Mouse (Mus musculus) hindbrain, postnatal 0 days (tissue): ENCODE measurements at regions not wholly inside any gene's neighbourhood (a gene's known extent, or its start where the extent isn't known, plus 50 kb on each side); places are given as distances from the start of the nearest gene placed in this dataset.

ENCODE experiments used
- ATAC-seq: fragments of 200-750 bp; cut with Nextera tagmentation; 2 replicates; pipeline ENCODE4 v1.8.0; 2017; ENCODE audit warnings: mild to moderate bottlenecking, moderate TSS enrichment, moderate library complexity
- DNase-seq: peaks from one replicate; pipeline ENCODE4 v3.0.0-alpha.2; 2015; ENCODE audit warnings: low spot score
- H3K27ac ChIP-seq: fragments of 300-500 bp; sonication (generic); 2 replicates; pipeline ENCODE4 v1.5.1; 2014; ENCODE audit warnings: mild to moderate bottlenecking
- H3K27me3 ChIP-seq: fragments of 300-500 bp; sonication (generic); 2 replicates; pipeline ENCODE4 v1.6.1; 2014; ENCODE audit warnings: low read length, mixed read lengths; ENCODE audit not compliant: insufficient read depth
- H3K36me3 ChIP-seq: fragments of 300-500 bp; sonication (generic); 2 replicates; pipeline ENCODE4 v1.6.1; 2014; ENCODE audit warnings: low read length, mixed read lengths; ENCODE audit not compliant: insufficient read depth
- H3K4me1 ChIP-seq: fragments of 300-500 bp; sonication (generic); 2 replicates; pipeline ENCODE4 v1.6.1; 2014; ENCODE audit warnings: antibody characterized with exemption, low read length, mixed read lengths; ENCODE audit not compliant: insufficient read depth
- H3K4me2 ChIP-seq: fragments of 300-500 bp; sonication (generic); 2 replicates; pipeline ENCODE4 v1.6.1; 2014; ENCODE audit warnings: low read depth, mild to moderate bottlenecking, low read length, moderate library complexity, mixed read lengths
- H3K4me3 ChIP-seq: fragments of 300-500 bp; sonication (generic); 2 replicates; pipeline ENCODE4 v1.5.1; 2014; ENCODE audit warnings: low read length
- H3K9ac ChIP-seq: fragments of 300-500 bp; sonication (generic); replicated peaks from 2 replicates; pipeline ENCODE4 v1.6.1; 2014; ENCODE audit warnings: mild to moderate bottlenecking, low read length, moderate library complexity, mixed read lengths
- H3K9me3 ChIP-seq: fragments of 300-500 bp; sonication (generic); 2 replicates; pipeline ENCODE4 v1.6.1; 2016; ENCODE audit warnings: low read length, mixed read lengths
- CTCF ChIP-seq: IDR thresholded peaks from 2 replicates; pipeline ENCODE4 v1.5.1; 2016; ENCODE audit warnings: antibody characterized with exemption, control low read depth, low read depth
- WGBS: fragments of 180-500 bp; shearing (Covaris S2); extraction: QIAGEN DNeasy Blood & Tissue Kit; methylation state at CpG from one replicate; pipeline ENCODE4 v1.1.7; 2014; 5-methylcytosine and 5-hydroxymethylcytosine counted together

- no peaks in the 10 kb centered on the region for H3K36me3 ChIP-seq
- no peak for TF ChIP-seq CTCF
- no peaks in the 10 kb centered on the region for H3K4me1 ChIP-seq
- ATAC-seq: no peak
- WGBS: 90% methylated on average over 1 of the region's 1 CpGs
- H3K27me3 ChIP-seq: no peaks in the 10 kb centered on the region
- no peak overlapping the region for H3K9ac ChIP-seq
- no peak overlapping the region for H3K4me2 ChIP-seq
- no peak for DNase-seq
- no peak overlapping the region for H3K4me3 ChIP-seq
- no peak overlapping the region for H3K27ac ChIP-seq
- H3K9me3 ChIP-seq: no peaks in the 10 kb centered on the region
These were observed 70.7 kb upstream of the Arsj start for GRCm38 (mm10) chr3:126292830-126293229.

GRCm38 (mm10) chr3:126293645-126294044 lies 69.8 kb upstream of the Arsj start:
- 93% methylated on average over 4 of the region's 4 CpGs for whole genome bisulfite sequencing
- no peak for DNase-seq
- no peak for TF ChIP-seq CTCF

GRCm38 (mm10) chr3:126295932-126296331 lies 67.6 kb upstream of the Arsj start:
- no peak overlapping the region for H3K27ac ChIP-seq
- ATAC-seq (no peak), DNase-seq (no peak)
- no peak overlapping the region for H3K4me3 ChIP-seq
- H3K4me1 ChIP-seq: no peaks in the 10 kb centered on the region
- H3K36me3 ChIP-seq: no peaks in the 10 kb centered on the region
- TF ChIP-seq CTCF: no peak
- H3K27me3 ChIP-seq: no peaks in the 10 kb centered on the region
- 84% methylated on average over 1 of the region's 1 CpGs for WGBS
- no peak overlapping the region for H3K9ac ChIP-seq
- H3K9me3 ChIP-seq: no peaks in the 10 kb centered on the region
- no peak overlapping the region for H3K4me2 ChIP-seq

More at GRCm38 (mm10) chr3:126293645-126294044, 69.8 kb upstream of the Arsj start:
- Histone ChIP-seq H3K36me3 (no peaks in the 10 kb centered on the region), H3K27me3 (no peaks in the 10 kb centered on the region), H3K9me3 (no peaks in the 10 kb centered on the region), H3K4me3 (no peak overlapping the region), H3K27ac (no peak overlapping the region), H3K9ac (no peak overlapping the region), H3K4me2 (no peak overlapping the region), H3K4me1 (no peaks in the 10 kb centered on the region)
- ATAC-seq: no peak

GRCm38 (mm10) chr3:126299257-126299656 lies 64.2 kb upstream of the Arsj start:
- WGBS: 44% methylated on average over 3 of the region's 3 CpGs
- no peaks in the 10 kb centered on the region for H3K4me1 ChIP-seq
- no peak overlapping the region for H3K27ac ChIP-seq
- no peak for ATAC-seq
- no peak overlapping the region for H3K4me2 ChIP-seq
- no peaks in the 10 kb centered on the region for H3K36me3 ChIP-seq
- no peak overlapping the region for H3K4me3 ChIP-seq
- no peaks in the 10 kb centered on the region for H3K9me3 ChIP-seq
- DNase-seq: no peak
- no peak overlapping the region for H3K9ac ChIP-seq
- TF ChIP-seq CTCF: no peak
- H3K27me3 ChIP-seq: no peaks in the 10 kb centered on the region

- TF ChIP-seq CTCF: no peak
- Histone ChIP-seq H3K9me3 (no peaks in the 10 kb centered on the region), H3K9ac (no peak overlapping the region), H3K4me3 (no peak overlapping the region), H3K36me3 (no peaks in the 10 kb centered on the region), H3K4me1 (no peaks in the 10 kb centered on the region), H3K27me3 (no peaks in the 10 kb centered on the region), H3K27ac (no peak overlapping the region), H3K4me2 (no peak overlapping the region)
- ATAC-seq (no peak), DNase-seq (no peak)
These were observed 55.2 kb upstream of the Arsj start for GRCm38 (mm10) chr3:126308303-126308702.
